Mouse (Mus musculus): ENCODE data around the gene Snapc2. TPM values are rescaled to one million over a fixed set of nuclear protein-coding genes. Genes with fewer than 3 reads are reported as not detected.

Gene Snapc2
- 39.8 and 46.2 TPM in 2 replicates for polyA plus RNA-seq (2014; fragmentation: Nextera tagmentation; extraction: Ambion mirVana)

- Histone ChIP-seq H3K36me3 (ENCODE audit: control insufficient read depth, insufficient read depth, low read length) (peaks cover 33% of the 10 kb centered on the region), H3K4me3 (ENCODE audit: control insufficient read depth in 1 of 2, insufficient read depth in 1 of 2, low read depth in 1 of 2, low read length in 2 of 2) (peak within 1 kb of the TSS; percentile 89 to 93), H3K9me3 (ENCODE audit: control insufficient read depth, low read length) (no peaks in the 10 kb centered on the region), H3K27me3 (ENCODE audit: control insufficient read depth, insufficient read depth, low read length) (no peaks in the 10 kb centered on the region), H3K9ac (ENCODE audit: low read length) (peak within 1 kb of the TSS; percentile 90), H3K4me2 (ENCODE audit: low read length) (peak within 1 kb of the TSS; percentile 79), H3K4me1 (ENCODE audit: control insufficient read depth in 2 of 2, insufficient read depth in 2 of 2, low read length in 2 of 2) (peaks cover 20 to 33% of the 10 kb centered on the region in 2 experiments), H3K27ac (replicated peaks in 1 of 2; ENCODE audit: control insufficient read depth in 1 of 2, insufficient read depth in 1 of 2, low read depth in 2 of 2, low read length in 2 of 2) (peak within 1 kb of the TSS; percentile 71 to 88)
- WGBS = 1% methylated on average over 69 of the region's 69 CpGs
- ATAC-seq (ENCODE audit: insufficient number of reproducible peaks, insufficient read depth, low FRiP score, low read depth) = peak; percentile 84
Observed at GRCm38 (mm10) chr8:4252934-4253841, at the start of gene Snapc2. Snapc2 (plus strand) TSS chr8:4253080.

DNA sequence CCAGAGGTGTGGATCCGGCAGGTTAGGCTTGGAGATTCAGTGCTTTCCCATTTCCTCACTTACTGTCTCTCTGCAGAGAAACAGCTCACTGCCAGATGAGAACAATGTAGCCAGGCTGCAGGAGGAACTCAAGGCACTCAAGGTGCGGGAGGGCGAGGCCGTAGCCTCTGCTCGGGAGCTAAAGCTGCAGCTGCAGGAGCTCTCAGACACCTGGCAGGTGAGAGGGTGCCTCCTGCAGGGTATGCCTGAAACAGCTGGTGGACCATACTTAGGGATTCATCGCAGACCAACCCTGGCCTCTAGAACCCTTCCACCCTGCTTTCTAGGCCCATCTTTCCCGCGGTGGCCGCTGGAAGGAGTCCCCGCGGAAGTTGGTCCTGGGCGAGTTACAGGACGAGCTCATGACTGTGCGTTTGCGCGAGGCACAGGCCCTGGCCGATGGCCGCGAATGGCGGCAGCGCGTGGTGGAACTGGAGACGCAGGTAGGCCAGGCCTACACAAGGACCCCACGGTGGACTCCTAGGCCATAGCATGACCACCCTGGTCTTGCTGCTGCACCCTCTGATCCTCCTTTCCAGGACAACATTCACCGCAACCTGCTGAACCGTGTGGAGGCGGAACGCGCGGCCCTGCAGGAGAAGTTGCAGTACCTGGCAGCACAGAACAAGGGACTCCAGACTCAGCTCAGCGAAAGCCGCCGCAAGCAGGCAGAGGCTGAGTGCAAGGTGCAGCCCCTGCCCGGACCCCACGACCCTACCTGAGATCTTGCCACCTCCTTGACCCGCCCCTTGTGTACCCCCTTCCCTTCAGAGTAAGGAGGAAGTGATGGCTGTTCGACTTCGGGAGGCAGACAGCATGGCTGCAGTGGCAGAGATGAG is 47.4 kb upstream of the Snapc2 start:
- Histone ChIP-seq H3K27ac (replicated peaks in 1 of 2; ENCODE audit: control insufficient read depth in 1 of 2, insufficient read depth in 1 of 2, low read depth in 2 of 2, low read length in 2 of 2) (no peak overlapping the region), H3K4me1 (ENCODE audit: control insufficient read depth in 2 of 2, insufficient read depth in 2 of 2, low read length in 2 of 2) (peaks cover 4 to 11% of the 10 kb centered on the region in 2 experiments), H3K4me3 (ENCODE audit: control insufficient read depth in 1 of 2, insufficient read depth in 1 of 2, low read depth in 1 of 2, low read length in 2 of 2) (peak overlapping the region in 1 of 2 experiments; percentile 24; a peak in 1 of 4 replicates), H3K4me2 (ENCODE audit: low read length) (peak overlapping the region; percentile 59), H3K9me3 (ENCODE audit: control insufficient read depth, low read length) (no peaks in the 10 kb centered on the region), H3K9ac (ENCODE audit: low read length) (peak overlapping the region; percentile 59; the same call in 1 of the 2 replicates), H3K27me3 (ENCODE audit: control insufficient read depth, insufficient read depth, low read length) (peaks cover 35% of the 10 kb centered on the region), H3K36me3 (ENCODE audit: control insufficient read depth, insufficient read depth, low read length) (peaks cover 4% of the 10 kb centered on the region; the same call in 1 of the 2 replicates)
- 23% methylated on average over 38 of the region's 38 CpGs for WGBS
- ATAC-seq (ENCODE audit: insufficient number of reproducible peaks, insufficient read depth, low FRiP score, low read depth) = no peak

DNA sequence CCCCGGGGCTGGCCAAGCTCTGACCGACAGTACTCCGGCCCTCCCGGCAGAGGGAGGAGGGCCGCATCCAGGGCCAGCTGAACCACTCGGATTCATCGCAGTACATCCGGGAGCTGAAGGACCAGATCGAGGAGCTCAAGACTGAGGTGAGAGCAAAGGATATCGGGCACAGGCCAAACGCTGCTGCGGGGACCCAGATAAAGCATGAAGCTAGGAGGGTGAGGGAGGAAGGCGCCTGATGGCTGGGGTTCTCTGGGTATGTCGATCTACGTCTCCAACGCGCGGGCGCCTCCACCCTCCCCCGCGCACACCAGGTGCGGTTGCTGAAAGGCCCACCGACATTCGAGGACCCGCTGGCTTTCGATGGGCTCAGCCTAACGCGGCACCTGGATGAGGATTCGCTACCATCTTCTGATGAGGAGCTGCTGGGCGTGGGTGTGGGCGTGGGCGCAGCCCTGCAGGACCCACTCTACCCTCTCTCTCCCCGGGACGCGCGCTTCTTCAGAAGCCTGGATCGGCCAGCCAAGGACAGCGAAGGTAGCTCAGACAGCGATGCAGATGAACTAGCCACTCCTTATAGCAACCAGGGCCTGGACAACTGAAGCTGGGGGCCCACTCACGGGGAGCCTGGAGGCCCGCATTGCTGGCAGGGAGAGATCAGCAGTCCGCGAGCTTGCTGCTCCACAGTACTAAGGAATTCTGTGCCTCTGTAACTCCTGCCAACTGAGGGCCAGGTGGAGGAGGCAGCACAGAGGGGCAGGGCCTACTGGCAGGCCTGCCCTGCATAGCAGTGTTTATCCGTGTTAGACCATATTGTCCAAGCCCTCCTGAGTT is 46.5 kb upstream of the Snapc2 start:
- H3K27ac ChIP-seq (replicated peaks in 1 of 2; ENCODE audit: control insufficient read depth in 1 of 2, insufficient read depth in 1 of 2, low read depth in 2 of 2, low read length in 2 of 2) = no peak overlapping the region
- peak overlapping the region; percentile 59 for H3K9ac ChIP-seq (ENCODE audit: low read length)
- peaks cover 35% of the 10 kb centered on the region for H3K27me3 ChIP-seq (ENCODE audit: control insufficient read depth, insufficient read depth, low read length)
- H3K9me3 ChIP-seq (ENCODE audit: control insufficient read depth, low read length) = no peaks in the 10 kb centered on the region
- H3K4me1 ChIP-seq (ENCODE audit: control insufficient read depth in 2 of 2, insufficient read depth in 2 of 2, low read length in 2 of 2) = peaks cover 4 to 11% of the 10 kb centered on the region in 2 experiments
- peaks cover 4% of the 10 kb centered on the region; the same call in 1 of the 2 replicates for H3K36me3 ChIP-seq (ENCODE audit: control insufficient read depth, insufficient read depth, low read length)
- WGBS = 9% methylated on average over 44 of the region's 44 CpGs
- peak overlapping the region; percentile 59 for H3K4me2 ChIP-seq (ENCODE audit: low read length)
- H3K4me3 ChIP-seq (ENCODE audit: control insufficient read depth in 1 of 2, insufficient read depth in 1 of 2, low read depth in 1 of 2, low read length in 2 of 2) = peak overlapping the region; percentile 11 to 24; a peak in 3 of 4 replicates
- ATAC-seq (ENCODE audit: insufficient number of reproducible peaks, insufficient read depth, low FRiP score, low read depth) = no peak

GRCm38 (mm10) chr8:4207016-4207350 is 45.9 kb upstream of the Snapc2 start:
- 48% methylated on average over 2 of the region's 2 CpGs for WGBS
- Histone ChIP-seq H3K4me2 (ENCODE audit: low read length) (no peak overlapping the region), H3K36me3 (ENCODE audit: control insufficient read depth, insufficient read depth, low read length) (peaks cover 4% of the 10 kb centered on the region; the same call in 1 of the 2 replicates), H3K27ac (replicated peaks in 1 of 2; ENCODE audit: control insufficient read depth in 1 of 2, insufficient read depth in 1 of 2, low read depth in 2 of 2, low read length in 2 of 2) (no peak overlapping the region), H3K27me3 (ENCODE audit: control insufficient read depth, insufficient read depth, low read length) (peaks cover 35% of the 10 kb centered on the region), H3K9me3 (ENCODE audit: control insufficient read depth, low read length) (no peaks in the 10 kb centered on the region), H3K9ac (ENCODE audit: low read length) (peak overlapping the region; percentile 59; the same call in 1 of the 2 replicates), H3K4me1 (ENCODE audit: control insufficient read depth in 2 of 2, insufficient read depth in 2 of 2, low read length in 2 of 2) (peaks cover 4 to 11% of the 10 kb centered on the region in 2 experiments), H3K4me3 (ENCODE audit: control insufficient read depth in 1 of 2, insufficient read depth in 1 of 2, low read depth in 1 of 2, low read length in 2 of 2) (no peak overlapping the region)
- no peak for ATAC-seq (ENCODE audit: insufficient number of reproducible peaks, insufficient read depth, low FRiP score, low read depth)

GRCm38 (mm10) chr8:4211097-4211496 is 41.8 kb upstream of the Snapc2 start:
- Histone ChIP-seq H3K9ac (ENCODE audit: low read length) (no peak overlapping the region), H3K27me3 (ENCODE audit: control insufficient read depth, insufficient read depth, low read length) (peaks cover 42% of the 10 kb centered on the region), H3K4me3 (ENCODE audit: control insufficient read depth in 1 of 2, insufficient read depth in 1 of 2, low read depth in 1 of 2, low read length in 2 of 2) (no peak overlapping the region), H3K9me3 (ENCODE audit: control insufficient read depth, low read length) (no peaks in the 10 kb centered on the region), H3K36me3 (ENCODE audit: control insufficient read depth, insufficient read depth, low read length) (no peaks in the 10 kb centered on the region), H3K4me1 (ENCODE audit: control insufficient read depth in 2 of 2, insufficient read depth in 2 of 2, low read length in 2 of 2) (peaks cover 17 to 26% of the 10 kb centered on the region in 2 experiments), H3K4me2 (ENCODE audit: low read length) (no peak overlapping the region), H3K27ac (replicated peaks in 1 of 2; ENCODE audit: control insufficient read depth in 1 of 2, insufficient read depth in 1 of 2, low read depth in 2 of 2, low read length in 2 of 2) (no peak overlapping the region)
- ATAC-seq (ENCODE audit: insufficient number of reproducible peaks, insufficient read depth, low FRiP score, low read depth) = no peak
- 74% methylated on average over 6 of the region's 6 CpGs for WGBS

GRCm38 (mm10) chr8:4212809-4213209 is 40.1 kb upstream of the Snapc2 start:
- H3K4me2 ChIP-seq (ENCODE audit: low read length) = peak overlapping the region; percentile 75
- 2% methylated on average over 25 of the region's 25 CpGs for WGBS
- H3K27ac ChIP-seq (replicated peaks in 1 of 2; ENCODE audit: control insufficient read depth in 1 of 2, insufficient read depth in 1 of 2, low read depth in 2 of 2, low read length in 2 of 2) = no peak overlapping the region
- H3K4me1 ChIP-seq (ENCODE audit: control insufficient read depth in 2 of 2, insufficient read depth in 2 of 2, low read length in 2 of 2) = peaks cover 13 to 21% of the 10 kb centered on the region in 2 experiments
- ATAC-seq (ENCODE audit: insufficient number of reproducible peaks, insufficient read depth, low FRiP score, low read depth) = no peak
- H3K9me3 ChIP-seq (ENCODE audit: control insufficient read depth, low read length) = no peaks in the 10 kb centered on the region
- H3K36me3 ChIP-seq (ENCODE audit: control insufficient read depth, insufficient read depth, low read length) = no peaks in the 10 kb centered on the region
- H3K9ac ChIP-seq (ENCODE audit: low read length) = peak overlapping the region; percentile 41
- H3K27me3 ChIP-seq (ENCODE audit: control insufficient read depth, insufficient read depth, low read length) = peaks cover 46% of the 10 kb centered on the region
- H3K4me3 ChIP-seq (ENCODE audit: control insufficient read depth in 1 of 2, insufficient read depth in 1 of 2, low read depth in 1 of 2, low read length in 2 of 2) = peak overlapping the region; percentile 35 to 45; a peak in 3 of 4 replicates
